2 mouse cellular contexts compared by ENCODE assay signal in genomic region chr14:21747436-21748141, GRCm38 (mm10).
TF ChIP-seq lines count a peak whose summit lies in the region.

No protein-coding gene starts in this region.

TF ChIP-seq in MEL, 35 proteins besides CTCF, POLR2A, EP300 and RAD21 (continued from another document):
- no peak for TF ChIP-seq MYB (IDR thresholded peaks at IDR 0.05; ENCODE audit: low read depth, low read length)
- TF ChIP-seq KAT2A (conservative IDR thresholded peaks at IDR 0.05; ENCODE audit: low read depth, low read length), result no peak
- no peak for TF ChIP-seq BHLHE40 (IDR thresholded peaks at IDR 0.05; ENCODE audit: borderline replicate concordance, low read depth, low read length)
- TF ChIP-seq MAZ (IDR thresholded peaks at IDR 0.05; ENCODE audit: low read depth, low read length), result no peak
- TF ChIP-seq USF2 (IDR thresholded peaks at IDR 0.05; ENCODE audit: borderline replicate concordance in 1 of 2, insufficient read depth in 1 of 2, low read depth in 1 of 2, low read length in 2 of 2), result no peak
- TF ChIP-seq NRF1 (IDR thresholded peaks at IDR 0.05; ENCODE audit: insufficient read depth, low read depth, low read length, poor library complexity, severe bottlenecking), result no peak
- no peak for TF ChIP-seq MYC (IDR thresholded peaks at IDR 0.05; ENCODE audit: low read depth, low read length)
- no peak for TF ChIP-seq MAX (IDR thresholded peaks at IDR 0.05; ENCODE audit: low read length)
- TF ChIP-seq GATA1 (IDR thresholded peaks at IDR 0.05; ENCODE audit: low read depth, low read length), result no peak
- no peak for TF ChIP-seq HCFC1 (IDR thresholded peaks at IDR 0.05; ENCODE audit: low read depth, low read length)

TF ChIP-seq in myocyte, 11 proteins besides CTCF, POLR2A, EP300 and RAD21 (continued from another document):
- TF ChIP-seq MYOG (IDR thresholded peaks at IDR 0.05; ENCODE audit: control insufficient read depth in 1 of 3, insufficient read depth in 1 of 3, insufficient read length in 2 of 3, low read depth in 2 of 3), result no peak
- no peak for TF ChIP-seq E2F4 (IDR thresholded peaks at IDR 0.05; ENCODE audit: insufficient read depth)
- no peak for TF ChIP-seq USF1 (IDR thresholded peaks at IDR 0.05; ENCODE audit: low read depth)
